Mouse (Mus musculus): ENCODE data around the gene Cyth1. TPM values are rescaled to one million over a fixed set of nuclear protein-coding genes. Genes with fewer than 3 reads are reported as not detected.

Cyth1 gene
- polyA plus RNA-seq, 1 experiment from 2014 or later: 12.8 TPM

DNA sequence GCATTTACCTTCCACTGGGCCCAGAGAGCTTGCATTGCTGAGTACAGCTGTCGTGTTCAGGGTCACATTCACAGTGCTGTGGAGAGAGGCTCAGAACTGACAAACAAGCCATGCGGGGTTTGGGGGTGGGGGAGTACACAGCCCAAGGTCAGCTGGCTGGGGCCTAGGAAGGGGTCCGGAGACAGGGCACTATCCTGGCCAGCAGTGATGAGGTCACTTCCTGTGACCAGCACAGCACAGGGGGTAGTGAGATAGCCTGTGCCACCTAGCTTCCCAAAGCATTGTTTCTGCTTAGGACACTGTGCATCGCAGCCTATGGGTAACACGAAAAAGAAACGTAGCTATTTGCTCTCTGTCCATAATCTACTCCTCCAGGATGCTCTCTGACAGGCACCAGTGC lies 87.2 kb downstream of the Cyth1 start:
- 84% methylated on average over 6 of the region's 6 CpGs for WGBS
- H3K27ac ChIP-seq (ENCODE audit: low read depth, low read length): no peak overlapping the region

DNA sequence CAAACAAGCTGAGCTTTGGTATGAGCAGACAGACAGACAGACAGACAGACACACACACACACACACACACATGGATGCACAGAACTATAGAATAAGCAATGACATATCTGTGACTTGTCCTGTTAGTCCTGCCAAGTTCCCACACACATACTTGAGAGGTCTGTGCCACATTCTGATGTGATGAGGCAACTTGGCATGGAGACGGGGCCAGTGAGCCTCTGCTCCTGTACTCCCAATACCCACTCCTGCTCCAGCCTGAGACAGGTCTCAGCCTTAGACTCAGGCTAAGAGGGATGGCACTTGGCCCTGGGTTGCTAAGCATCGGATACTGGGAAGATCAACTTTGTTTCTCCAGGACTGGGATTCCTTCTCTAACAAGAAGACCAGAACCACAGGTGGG lies 87.6 kb downstream of the Cyth1 start:
- no peak for ATAC-seq (ENCODE audit: low FRiP score)
- Histone ChIP-seq H3K27me3 (ENCODE audit: control insufficient read depth, insufficient read depth, low read length) (no peaks in the 10 kb centered on the region), H3K4me3 (ENCODE audit: low read depth, low read length) (no peak overlapping the region), H3K9me3 (ENCODE audit: control insufficient read depth, low read length) (no peaks in the 10 kb centered on the region), H3K36me3 (ENCODE audit: control insufficient read depth, insufficient read depth, low read length) (no peaks in the 10 kb centered on the region), H3K27ac (ENCODE audit: low read depth, low read length) (no peak overlapping the region), H3K4me1 (ENCODE audit: control insufficient read depth, insufficient read depth, low read length) (no peaks in the 10 kb centered on the region), H3K4me2 (no peak overlapping the region), H3K9ac (ENCODE audit: low read length) (no peak overlapping the region)
- DNase-seq (ENCODE audit: low spot score, missing footprints): no peak
- WGBS: 87% methylated on average over 2 of the region's 2 CpGs

More for the DNA sequence above, 87.2 kb downstream of the Cyth1 start:
- Histone ChIP-seq H3K27me3 (ENCODE audit: control insufficient read depth, insufficient read depth, low read length) (no peaks in the 10 kb centered on the region), H3K9me3 (ENCODE audit: control insufficient read depth, low read length) (no peaks in the 10 kb centered on the region), H3K4me3 (ENCODE audit: low read depth, low read length) (no peak overlapping the region), H3K36me3 (ENCODE audit: control insufficient read depth, insufficient read depth, low read length) (no peaks in the 10 kb centered on the region), H3K4me2 (no peak overlapping the region), H3K4me1 (ENCODE audit: control insufficient read depth, insufficient read depth, low read length) (no peaks in the 10 kb centered on the region), H3K9ac (ENCODE audit: low read length) (no peak overlapping the region)
- DNase-seq (ENCODE audit: low spot score, missing footprints) (no peak), ATAC-seq (ENCODE audit: low FRiP score) (no peak)

DNA sequence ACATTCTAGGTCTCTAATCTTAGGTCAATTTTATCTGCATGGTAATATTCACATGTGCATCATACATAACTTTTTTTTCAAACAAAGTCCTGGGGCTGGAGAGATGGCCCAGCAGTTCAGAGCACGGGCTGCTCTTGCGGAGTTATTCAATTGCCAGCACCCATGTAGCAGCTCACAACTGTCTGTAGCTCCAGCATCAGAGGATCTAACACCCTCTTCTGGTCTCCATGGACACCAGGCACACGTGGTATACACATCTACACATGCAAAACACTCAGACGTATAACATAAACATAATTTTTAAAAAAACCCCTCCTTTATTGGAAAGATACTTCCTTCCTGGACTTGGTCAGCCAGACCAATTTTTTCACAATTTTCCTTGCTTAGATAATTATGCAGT lies 89.6 kb downstream of the Cyth1 start:
- ATAC-seq (ENCODE audit: low FRiP score) (no peak), DNase-seq (ENCODE audit: low spot score, missing footprints) (no peak)
- H3K4me2 ChIP-seq: no peak overlapping the region
- H3K36me3 ChIP-seq (ENCODE audit: control insufficient read depth, insufficient read depth, low read length): no peaks in the 10 kb centered on the region
- no peaks in the 10 kb centered on the region for H3K27me3 ChIP-seq (ENCODE audit: control insufficient read depth, insufficient read depth, low read length)
- no peak overlapping the region for H3K27ac ChIP-seq (ENCODE audit: low read depth, low read length)
- H3K9ac ChIP-seq (ENCODE audit: low read length): no peak overlapping the region
- 84% methylated on average over 4 of the region's 4 CpGs for WGBS
- H3K9me3 ChIP-seq (ENCODE audit: control insufficient read depth, low read length): no peaks in the 10 kb centered on the region
- no peak overlapping the region for H3K4me3 ChIP-seq (ENCODE audit: low read depth, low read length)
- H3K4me1 ChIP-seq (ENCODE audit: control insufficient read depth, insufficient read depth, low read length): no peaks in the 10 kb centered on the region

DNA sequence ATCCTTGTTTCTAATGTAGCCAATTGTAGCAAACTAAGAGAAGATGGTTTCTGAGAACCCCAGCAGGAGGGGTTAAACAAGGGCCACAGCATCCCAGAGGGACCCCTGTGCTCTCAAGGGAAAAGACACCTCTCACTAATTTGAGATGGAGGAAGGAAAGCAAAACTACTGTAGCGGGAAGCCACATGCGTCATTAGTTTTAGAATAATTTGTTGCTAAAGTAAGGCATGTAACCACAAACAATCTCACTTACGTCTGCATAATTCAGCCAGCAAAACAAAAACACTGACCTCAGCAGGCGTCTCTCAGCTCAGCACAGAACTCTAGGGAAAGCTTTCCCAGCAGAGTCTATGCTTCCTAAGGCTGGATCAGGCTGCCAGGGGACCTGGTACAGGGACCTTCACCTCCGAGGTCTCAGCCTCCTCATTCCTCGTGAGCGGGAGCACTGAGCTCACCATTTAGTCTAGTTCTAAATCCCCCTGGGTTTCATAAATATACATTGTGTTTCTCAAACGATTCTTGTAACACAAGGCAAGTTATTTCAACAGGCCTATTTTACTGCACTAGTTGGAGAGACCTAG lies 91.8 kb downstream of the Cyth1 start:
- DNase-seq (ENCODE audit: low spot score, missing footprints): no peak
- Histone ChIP-seq H3K9ac (ENCODE audit: low read length) (no peak overlapping the region), H3K9me3 (ENCODE audit: control insufficient read depth, low read length) (no peaks in the 10 kb centered on the region), H3K36me3 (ENCODE audit: control insufficient read depth, insufficient read depth, low read length) (no peaks in the 10 kb centered on the region), H3K4me2 (no peak overlapping the region), H3K4me3 (ENCODE audit: low read depth, low read length) (no peak overlapping the region), H3K27me3 (ENCODE audit: control insufficient read depth, insufficient read depth, low read length) (no peaks in the 10 kb centered on the region), H3K27ac (ENCODE audit: low read depth, low read length) (no peak overlapping the region), H3K4me1 (ENCODE audit: control insufficient read depth, insufficient read depth, low read length) (no peaks in the 10 kb centered on the region)
- ATAC-seq (ENCODE audit: low FRiP score): no peak
- WGBS: 71% methylated on average over 8 of the region's 8 CpGs

DNA sequence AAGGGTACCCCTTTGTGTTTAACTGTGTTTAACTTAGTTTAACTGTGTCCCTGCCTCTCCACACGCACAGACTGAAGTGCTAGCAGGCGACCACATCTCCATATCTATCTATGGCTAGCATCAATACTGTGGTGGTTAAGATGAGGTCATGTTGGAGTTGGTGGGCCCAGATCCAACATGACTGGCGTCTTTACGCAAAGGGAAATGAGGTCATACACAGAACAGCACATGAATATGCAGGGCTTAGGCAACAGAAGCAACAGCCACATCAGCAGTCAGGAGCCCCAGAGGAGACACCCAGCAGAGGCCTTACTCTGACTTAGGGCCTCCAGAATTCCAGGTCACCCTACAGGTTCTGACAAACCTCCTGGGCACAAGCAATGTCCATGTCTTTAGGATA lies 95.4 kb downstream of the Cyth1 start:
- Histone ChIP-seq H3K36me3 (ENCODE audit: control insufficient read depth, insufficient read depth, low read length) (no peaks in the 10 kb centered on the region), H3K9ac (ENCODE audit: low read length) (no peak overlapping the region), H3K4me3 (ENCODE audit: low read depth, low read length) (no peak overlapping the region), H3K4me1 (ENCODE audit: control insufficient read depth, insufficient read depth, low read length) (no peaks in the 10 kb centered on the region), H3K27ac (ENCODE audit: low read depth, low read length) (no peak overlapping the region), H3K27me3 (ENCODE audit: control insufficient read depth, insufficient read depth, low read length) (no peaks in the 10 kb centered on the region), H3K4me2 (no peak overlapping the region), H3K9me3 (ENCODE audit: control insufficient read depth, low read length) (no peaks in the 10 kb centered on the region)
- 90% methylated on average over 4 of the region's 4 CpGs for WGBS
- ATAC-seq (ENCODE audit: low FRiP score) (no peak), DNase-seq (ENCODE audit: low spot score, missing footprints) (no peak)

DNA sequence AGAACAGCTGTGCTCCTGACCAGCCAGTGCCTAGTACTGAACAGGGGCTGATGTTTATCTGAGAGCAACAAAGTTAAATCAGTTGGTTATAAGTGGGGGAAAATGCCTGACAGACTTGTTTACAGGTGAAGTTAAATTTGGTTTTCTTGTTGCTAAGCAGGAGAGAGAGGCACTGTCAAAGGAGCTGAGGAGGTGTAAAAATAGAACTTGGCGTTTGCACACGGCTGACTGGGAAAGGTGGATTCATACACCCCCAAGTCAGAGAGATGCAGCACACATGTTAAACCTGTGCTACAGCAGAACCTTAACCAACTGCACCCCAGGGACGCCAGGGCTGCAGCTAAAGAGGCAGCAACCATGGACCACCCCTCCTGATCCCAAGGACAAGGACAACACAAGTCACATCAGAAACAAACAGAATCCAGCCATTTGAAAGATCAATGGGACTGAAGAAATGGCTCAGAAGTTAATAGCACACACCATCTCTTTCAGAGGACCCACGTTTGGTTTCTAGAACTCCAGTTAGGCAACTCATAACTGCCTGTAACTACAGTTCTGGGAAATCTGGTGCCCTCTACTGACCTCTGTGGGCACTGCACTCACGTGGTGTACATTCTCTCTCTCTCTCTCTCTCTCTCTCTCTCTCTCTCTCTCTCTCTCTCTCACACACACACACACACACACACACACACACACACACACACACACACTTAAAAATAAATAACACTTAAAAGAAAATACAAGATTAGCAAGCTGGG lies 96.8 kb downstream of the Cyth1 start:
- DNase-seq (ENCODE audit: low spot score, missing footprints) (no peak), ATAC-seq (ENCODE audit: low FRiP score) (no peak)
- no peaks in the 10 kb centered on the region for H3K27me3 ChIP-seq (ENCODE audit: control insufficient read depth, insufficient read depth, low read length)
- no peak overlapping the region for H3K4me2 ChIP-seq
- H3K9ac ChIP-seq (ENCODE audit: low read length): no peak overlapping the region
- H3K27ac ChIP-seq (ENCODE audit: low read depth, low read length): no peak overlapping the region
- H3K4me3 ChIP-seq (ENCODE audit: low read depth, low read length): no peak overlapping the region
- WGBS: 89% methylated on average over 5 of the region's 5 CpGs
- no peaks in the 10 kb centered on the region for H3K9me3 ChIP-seq (ENCODE audit: control insufficient read depth, low read length)
- H3K36me3 ChIP-seq (ENCODE audit: control insufficient read depth, insufficient read depth, low read length): no peaks in the 10 kb centered on the region
- H3K4me1 ChIP-seq (ENCODE audit: control insufficient read depth, insufficient read depth, low read length): no peaks in the 10 kb centered on the region

DNA sequence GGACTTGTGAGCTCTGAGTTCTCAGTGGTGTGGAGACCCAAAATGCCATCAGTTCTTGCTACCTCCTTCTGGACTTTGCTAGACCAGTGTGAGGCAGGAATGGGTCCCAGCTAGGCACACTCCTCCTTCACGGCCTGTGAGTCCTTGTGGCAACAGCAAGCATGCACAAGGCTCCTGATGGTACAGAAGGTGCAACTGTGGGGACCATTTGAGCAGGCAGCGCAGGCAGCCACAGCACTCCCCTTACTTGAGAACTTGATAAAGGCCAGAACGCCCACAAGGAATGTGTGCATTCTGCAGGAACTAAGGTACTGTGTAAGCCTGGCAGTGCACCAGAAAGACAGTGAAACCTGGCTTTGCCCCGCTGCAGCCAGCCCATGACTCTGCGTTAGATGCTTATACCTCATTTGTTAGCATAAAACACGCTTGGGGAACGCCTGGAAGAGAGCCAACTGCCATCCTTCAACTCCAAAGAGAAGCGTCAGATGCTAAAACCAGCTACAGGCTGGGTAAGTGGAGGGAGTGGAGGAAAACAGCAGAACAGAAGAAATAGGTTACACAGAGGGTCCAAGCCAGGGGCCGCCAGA lies 98.2 kb downstream of the Cyth1 start:
- H3K9me3 ChIP-seq (ENCODE audit: control insufficient read depth, low read length): no peaks in the 10 kb centered on the region
- ATAC-seq (ENCODE audit: low FRiP score) (no peak), DNase-seq (ENCODE audit: low spot score, missing footprints) (no peak)
- H3K4me3 ChIP-seq (ENCODE audit: low read depth, low read length): no peak overlapping the region
- H3K36me3 ChIP-seq (ENCODE audit: control insufficient read depth, insufficient read depth, low read length): no peaks in the 10 kb centered on the region
- H3K9ac ChIP-seq (ENCODE audit: low read length): no peak overlapping the region
- no peaks in the 10 kb centered on the region for H3K4me1 ChIP-seq (ENCODE audit: control insufficient read depth, insufficient read depth, low read length)
- WGBS: 95% methylated on average over 9 of the region's 9 CpGs
- H3K27me3 ChIP-seq (ENCODE audit: control insufficient read depth, insufficient read depth, low read length): no peaks in the 10 kb centered on the region
- H3K27ac ChIP-seq (ENCODE audit: low read depth, low read length): no peak overlapping the region
- H3K4me2 ChIP-seq: no peak overlapping the region

DNA sequence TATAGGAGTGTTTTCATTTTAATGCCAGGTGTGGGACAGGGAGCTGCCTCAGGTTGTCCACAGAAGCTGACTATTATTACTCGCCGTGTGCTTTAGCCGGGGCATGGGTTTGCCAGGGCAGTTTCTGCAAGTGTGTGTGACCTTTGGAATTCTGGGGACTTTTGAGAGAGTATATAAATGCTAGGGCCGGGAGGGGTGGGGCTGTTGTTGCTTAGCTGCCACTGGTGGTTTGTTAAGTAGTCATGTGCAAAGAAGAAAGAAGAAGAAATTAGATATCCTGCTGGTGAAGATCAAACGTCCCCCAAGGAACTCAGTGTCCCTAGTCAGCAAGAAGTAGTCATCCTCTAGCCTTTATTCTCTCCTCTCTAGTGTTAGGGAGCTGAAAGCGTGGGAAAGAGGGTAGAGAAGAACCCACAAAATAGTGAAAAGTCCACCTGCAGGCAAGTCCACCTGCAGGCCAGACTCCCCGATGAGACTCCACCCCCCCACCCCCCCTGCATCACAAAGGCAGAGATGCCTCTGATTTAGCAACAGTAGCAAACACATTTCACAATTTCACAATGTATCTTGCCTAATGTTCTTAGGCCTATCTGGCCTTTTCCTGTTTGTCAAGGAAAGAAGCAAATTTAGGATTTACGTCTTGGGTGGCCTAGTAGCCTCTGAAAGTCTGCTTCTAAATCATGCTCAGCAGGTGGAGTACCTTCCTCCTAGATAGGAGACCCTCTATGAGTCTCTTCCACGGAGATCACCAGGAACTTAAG lies 100.3 kb downstream of the Cyth1 start:
- WGBS: 69% methylated on average over 9 of the region's 9 CpGs
- Histone ChIP-seq H3K36me3 (ENCODE audit: control insufficient read depth, insufficient read depth, low read length) (no peaks in the 10 kb centered on the region), H3K9me3 (ENCODE audit: control insufficient read depth, low read length) (no peaks in the 10 kb centered on the region), H3K27me3 (ENCODE audit: control insufficient read depth, insufficient read depth, low read length) (no peaks in the 10 kb centered on the region), H3K4me3 (ENCODE audit: low read depth, low read length) (no peak overlapping the region), H3K4me1 (ENCODE audit: control insufficient read depth, insufficient read depth, low read length) (no peaks in the 10 kb centered on the region), H3K27ac (ENCODE audit: low read depth, low read length) (no peak overlapping the region), H3K9ac (ENCODE audit: low read length) (no peak overlapping the region), H3K4me2 (no peak overlapping the region)
- no peak for DNase-seq (ENCODE audit: low spot score, missing footprints)
- ATAC-seq (ENCODE audit: low FRiP score): no peak

DNA sequence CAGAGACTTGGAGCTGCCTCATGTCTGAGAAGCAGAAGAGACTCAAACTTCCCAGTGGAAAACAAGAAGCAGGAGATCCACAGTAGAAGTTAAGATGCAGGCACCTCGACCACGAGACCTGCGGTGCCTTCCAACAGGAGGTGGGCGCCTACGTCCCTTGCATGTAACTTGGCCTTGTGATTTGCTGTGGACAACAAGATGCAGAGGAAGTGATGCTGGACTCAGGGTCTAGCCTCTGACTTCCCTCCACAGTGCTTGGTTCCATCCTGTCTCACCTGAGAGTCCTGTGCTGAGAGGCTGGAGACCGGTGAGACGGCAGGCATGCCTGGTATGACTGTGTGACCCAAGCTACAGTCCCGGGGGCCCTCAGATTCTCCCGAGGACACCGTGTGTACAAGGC lies 101.9 kb downstream of the Cyth1 start:
- Histone ChIP-seq H3K4me1 (ENCODE audit: control insufficient read depth, insufficient read depth, low read length) (peaks cover 6% of the 10 kb centered on the region), H3K27me3 (ENCODE audit: control insufficient read depth, insufficient read depth, low read length) (no peaks in the 10 kb centered on the region), H3K27ac (ENCODE audit: low read depth, low read length) (no peak overlapping the region), H3K9ac (ENCODE audit: low read length) (no peak overlapping the region), H3K4me3 (ENCODE audit: low read depth, low read length) (no peak overlapping the region), H3K36me3 (ENCODE audit: control insufficient read depth, insufficient read depth, low read length) (no peaks in the 10 kb centered on the region), H3K9me3 (ENCODE audit: control insufficient read depth, low read length) (no peaks in the 10 kb centered on the region), H3K4me2 (no peak overlapping the region)
- DNase-seq (ENCODE audit: low spot score, missing footprints) (no peak), ATAC-seq (ENCODE audit: low FRiP score) (no peak)
- WGBS: 95% methylated on average over 10 of the region's 10 CpGs
